Mouse (Mus musculus) liver, embryonic 14.5 days (tissue): ENCODE data around the gene Reep6.

Experiments
- CTCF ChIP-seq: IDR thresholded peaks from 2 replicates; pipeline ENCODE4 v1.5.1; 2016; ENCODE audit warnings: antibody characterized with exemption, low read depth, control low read depth
- EP300 ChIP-seq: IDR thresholded peaks from 2 replicates; pipeline ENCODE4 v1.6.1; 2016; ENCODE audit warnings: antibody characterized with exemption, low read depth

DNA sequence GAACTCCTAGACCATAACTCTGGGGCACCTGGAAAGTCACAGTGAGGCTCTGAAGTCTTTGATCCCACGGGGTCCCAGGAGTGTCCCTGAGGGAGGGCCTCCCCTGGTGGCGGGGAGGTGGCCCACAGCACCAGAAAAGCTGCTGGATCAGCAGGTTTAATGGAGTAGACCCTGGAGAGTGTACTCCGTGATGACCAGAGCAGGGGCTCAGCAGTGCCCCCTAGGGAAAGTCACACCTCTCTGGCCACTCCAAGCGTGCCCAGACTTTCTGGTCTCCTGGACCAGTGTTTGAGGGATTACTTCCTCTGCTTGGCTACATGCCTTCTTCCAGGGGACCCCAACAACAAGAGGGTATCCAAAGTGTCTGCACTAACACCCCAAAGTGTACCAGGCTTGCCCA lies 53.7 kb downstream of the Reep6 start:
- TF ChIP-seq EP300 = no peak
- TF ChIP-seq CTCF = peak; percentile 41; the same call in 1 of the 2 replicates
